In genomic region chr4:62408601-62409282, GRCm38 (mm10) we compare ENCODE assay signal across 1 mouse cellular context.
TF ChIP-seq lines count a peak whose summit lies in the region.

Gene Cdc26, minus strand, starts transcription at chr4:62408642.
Gene Prpf4, plus strand, starts transcription at chr4:62408797.

TF ChIP-seq in MEL, 35 proteins besides CTCF, POLR2A, EP300 and RAD21 (continued from another document):
- no peak for TF ChIP-seq MAFK (IDR thresholded peaks at IDR 0.05; ENCODE audit: borderline replicate concordance, low read depth, low read length)
- TF ChIP-seq TCF12 (IDR thresholded peaks at IDR 0.05; ENCODE audit: low read depth, low read length): peak; percentile 70; the same call in 1 of the 2 replicates
- TF ChIP-seq MAX (IDR thresholded peaks at IDR 0.05; ENCODE audit: low read length): peak; percentile 89
- peak; percentile 45; the same call in 1 of the 2 replicates for TF ChIP-seq NRF1 (IDR thresholded peaks at IDR 0.05; ENCODE audit: insufficient read depth, low read depth, low read length, poor library complexity, severe bottlenecking)
- TF ChIP-seq ELF1 (IDR thresholded peaks at IDR 0.05; ENCODE audit: low read depth, low read length): peak; percentile 84
- peak; percentile 97 for TF ChIP-seq CHD2 (IDR thresholded peaks at IDR 0.05; ENCODE audit: low read length)
- peak; percentile 88 for TF ChIP-seq MYC (IDR thresholded peaks at IDR 0.05; ENCODE audit: low read depth, low read length)
- TF ChIP-seq ZMIZ1 (IDR thresholded peaks at IDR 0.05; ENCODE audit: low read depth, low read length): peak; percentile 90
- TF ChIP-seq JUND (IDR thresholded peaks at IDR 0.05; ENCODE audit: low read depth, low read length): no peak
